Mouse (Mus musculus) retina, embryonic 14.5 days (tissue): ENCODE results near the gene Fsd1l.
"Not testable (repeated sequence)": the region's sequence is repeated elsewhere in the genome, so short reads cannot be mapped to it uniquely, and the experiment has no call there.

Source experiments
- DNase-seq: peaks from one replicate; pipeline ENCODE4 v3.0.0-alpha.2; 2015; ENCODE audit warnings: low spot score

Fsd1l gene

DNA sequence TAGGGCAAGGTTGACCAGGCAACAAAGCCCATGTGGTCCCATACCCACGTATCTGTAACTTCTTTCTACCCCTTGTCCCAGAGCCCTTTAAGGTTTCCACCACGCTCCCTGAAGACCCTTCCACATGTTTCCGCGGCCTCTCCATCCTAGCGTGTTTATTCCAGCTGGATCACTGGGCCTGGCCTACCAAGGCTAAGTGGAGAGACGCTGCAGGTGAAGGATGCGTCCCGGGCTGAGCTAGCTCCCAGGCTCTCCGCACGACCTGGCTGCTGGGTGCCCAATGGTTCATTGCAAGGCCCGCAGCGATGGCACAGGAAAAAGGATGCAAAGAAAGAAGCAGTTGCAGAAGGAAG, 332 bp upstream of the Fsd1l start:
- no peak for DNase-seq

- DNase-seq: no peak
Measured at GRCm38 (mm10) chr4:53632011-53632349, 709 bp downstream of the Fsd1l start.

DNA sequence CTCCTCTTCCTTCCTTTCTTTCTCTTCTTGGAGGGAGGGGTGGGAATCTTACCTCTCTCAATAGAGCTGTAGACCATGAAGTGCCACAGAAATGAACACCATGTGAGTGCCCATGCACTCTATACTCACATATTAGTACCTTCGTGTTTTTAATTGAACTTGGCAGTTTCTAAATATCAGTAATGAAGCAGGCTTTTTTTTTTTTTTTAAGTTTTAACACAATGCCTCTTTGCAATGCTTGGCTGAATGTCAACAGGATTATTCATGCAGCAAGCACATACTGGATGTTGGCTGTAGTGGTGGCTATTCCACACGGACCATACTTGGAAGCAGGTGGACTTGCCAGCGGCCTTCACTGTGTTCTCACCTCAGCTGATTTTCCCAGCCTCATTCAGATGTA, 4.1 kb downstream of the Fsd1l start:
- peak; percentile 57 for DNase-seq

- no peak for DNase-seq
Measured at GRCm38 (mm10) chr4:53637269-53637909, 6.1 kb downstream of the Fsd1l start.

DNA sequence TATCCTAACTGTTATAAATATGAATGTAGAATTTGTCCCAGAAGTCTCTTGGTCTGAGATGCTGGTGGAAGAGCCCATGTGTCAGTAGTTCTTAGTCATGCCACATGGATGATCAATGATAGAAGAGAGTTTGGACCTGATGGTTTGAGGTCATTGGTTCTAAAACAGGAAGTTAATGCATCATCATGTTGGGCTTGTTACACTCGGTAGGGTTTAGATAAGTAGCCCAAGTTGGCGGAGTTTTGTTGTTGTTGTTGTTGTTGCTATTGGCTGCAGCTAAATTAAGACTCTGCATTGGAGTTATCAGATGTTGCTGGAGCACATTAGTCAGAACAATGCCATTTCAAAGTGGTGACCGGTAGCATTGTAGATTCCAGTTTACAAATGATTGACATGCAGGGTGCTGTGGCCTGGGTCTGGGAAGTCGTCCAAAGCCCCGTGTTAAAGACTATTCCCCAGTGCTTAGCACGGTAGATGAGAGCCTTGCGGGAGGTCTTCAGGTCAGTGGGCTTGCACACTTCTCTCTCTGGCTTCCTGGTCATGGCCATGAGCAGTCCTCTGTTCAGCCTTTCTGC, 7.4 kb downstream of the Fsd1l start:
- no peak for DNase-seq

DNA sequence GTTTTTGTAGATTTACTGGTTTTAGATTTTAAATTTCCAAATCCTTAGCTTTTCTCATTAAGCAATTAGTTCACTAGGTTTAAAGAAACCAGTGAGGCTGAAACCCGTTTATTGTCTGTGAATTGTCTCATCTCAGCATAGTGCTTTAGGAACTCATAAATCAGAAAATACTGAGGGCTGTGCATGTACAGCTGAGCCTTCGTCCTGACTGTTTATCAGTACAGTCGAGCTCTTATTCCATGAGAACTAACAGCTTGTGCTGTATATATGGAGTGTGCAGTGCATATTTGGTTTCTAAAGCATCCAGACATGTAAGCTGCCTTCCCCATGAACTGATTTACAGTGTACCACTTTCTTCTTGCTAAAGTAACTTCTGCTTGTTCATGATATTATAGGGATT, 26.8 kb downstream of the Fsd1l start:
- DNase-seq: no peak

DNA sequence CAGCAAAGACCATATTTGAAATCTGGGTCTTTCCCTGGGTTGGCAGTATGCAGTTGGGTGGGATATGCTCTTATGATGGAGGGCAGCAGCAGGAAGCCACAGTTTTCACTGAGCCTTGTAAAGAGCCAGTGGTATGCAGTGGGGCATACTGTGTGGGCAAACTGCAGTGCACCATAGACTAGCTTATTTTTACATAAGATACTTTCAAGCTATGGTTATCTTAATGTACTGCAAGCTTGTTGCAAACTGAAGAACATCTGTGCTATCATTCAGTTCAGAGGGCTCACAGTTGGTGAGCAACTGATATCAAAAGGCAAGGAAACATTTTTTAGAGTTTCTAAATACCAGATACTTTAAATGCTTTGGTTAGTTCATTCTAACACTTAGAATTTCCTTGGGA, 29.4 kb downstream of the Fsd1l start:
- no peak for DNase-seq

- no peak for DNase-seq
Measured at GRCm38 (mm10) chr4:53682092-53682491, 50.8 kb downstream of the Fsd1l start.

DNA sequence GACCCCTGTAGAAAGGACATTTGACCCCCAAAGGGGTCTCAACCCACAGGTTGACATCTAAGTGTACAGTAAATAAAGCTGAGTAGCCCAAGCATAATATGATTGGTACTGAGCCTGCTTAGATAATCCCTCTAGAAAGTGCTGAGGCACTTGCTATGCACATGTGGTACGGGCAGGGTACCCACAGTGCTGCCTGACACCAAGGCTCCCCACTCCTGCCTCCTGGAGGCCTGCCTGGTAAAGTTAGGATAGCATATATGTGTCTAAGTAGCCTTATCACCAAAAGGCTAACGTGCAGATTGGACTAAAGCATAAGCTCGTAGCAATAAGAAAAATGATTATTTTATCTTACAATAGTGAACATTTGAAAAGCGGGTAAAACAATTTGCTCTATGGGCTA, 57.7 kb downstream of the Fsd1l start:
- DNase-seq: no peak

DNA sequence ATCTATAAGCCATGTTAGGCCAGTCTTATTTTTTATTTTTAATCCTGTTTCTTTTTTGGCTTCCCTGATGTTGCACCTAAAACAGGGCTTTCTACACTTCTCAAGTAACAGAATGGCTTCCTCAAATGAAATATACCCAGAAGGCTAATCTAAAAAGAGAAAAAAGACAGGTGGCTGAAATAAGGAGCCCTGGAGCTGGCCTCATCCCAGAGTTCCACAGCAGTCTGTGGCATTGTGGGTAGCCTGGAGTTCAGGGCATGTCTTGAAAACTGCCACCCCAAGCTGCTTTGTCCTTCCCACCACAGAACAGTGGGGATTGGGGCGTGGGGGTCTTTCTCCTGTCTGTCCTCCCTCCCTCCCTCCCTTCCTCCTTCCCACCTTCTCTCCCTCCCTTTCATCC, 60.1 kb downstream of the Fsd1l start:
- DNase-seq: no peak

DNA sequence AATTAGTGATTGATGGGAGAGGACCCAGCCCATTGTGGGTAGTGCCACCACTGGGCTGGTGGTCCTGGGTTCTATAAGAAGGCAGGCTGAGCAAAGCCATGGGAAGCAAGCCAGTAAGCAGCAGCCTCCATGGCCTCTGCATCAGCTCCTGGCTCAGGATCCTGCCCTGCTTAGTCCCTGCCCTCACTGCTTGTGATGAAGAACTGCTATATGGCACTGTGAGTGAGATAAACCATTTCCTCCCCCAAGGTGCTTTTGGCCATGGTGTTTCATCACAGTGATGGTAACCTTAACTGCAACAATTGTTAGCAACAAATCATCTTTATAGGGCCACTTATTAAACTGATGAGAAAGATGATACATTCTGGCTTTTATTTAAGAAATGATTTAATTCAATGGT, 77.9 kb downstream of the Fsd1l start:
- not testable (repeated sequence) for DNase-seq

- DNase-seq: no peak
Measured at GRCm38 (mm10) chr4:53710021-53710420, 78.8 kb downstream of the Fsd1l start.

DNA sequence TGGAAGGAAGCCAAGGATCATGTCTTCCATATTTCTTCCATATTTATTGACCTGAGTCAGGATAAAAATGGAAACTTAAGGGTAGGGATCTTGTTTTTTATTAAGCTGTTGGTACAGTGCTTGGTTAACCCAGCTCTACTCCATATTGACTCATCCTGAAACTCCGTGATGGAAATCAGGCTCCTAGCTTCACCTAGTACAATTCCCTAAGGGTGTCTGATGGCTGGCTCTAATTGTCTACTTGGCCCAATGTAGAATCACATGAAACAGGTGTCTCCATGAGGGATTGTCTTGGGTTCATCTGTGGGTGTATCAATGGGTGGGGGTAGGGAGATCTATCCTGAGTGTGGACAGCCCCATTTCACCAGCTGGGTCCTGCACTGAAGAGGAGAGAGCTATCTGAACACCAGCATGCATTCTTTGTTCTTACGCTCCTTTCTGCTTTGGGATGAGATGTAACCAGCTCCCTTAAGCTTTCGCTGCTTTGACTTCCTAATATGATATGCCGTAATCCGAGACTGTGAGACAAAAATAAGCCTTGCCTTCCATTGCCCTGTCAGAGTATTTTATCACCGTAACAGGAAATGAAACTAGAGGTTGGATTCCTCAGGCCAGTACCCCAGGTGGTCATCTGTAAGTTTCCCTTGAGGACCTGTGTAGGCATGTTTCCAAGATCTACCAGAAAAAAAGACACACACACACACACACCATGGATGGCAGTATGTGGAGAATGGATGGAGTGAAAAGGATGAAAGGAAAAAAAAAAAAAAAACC, 79.5 kb downstream of the Fsd1l start:
- no peak for DNase-seq

DNA sequence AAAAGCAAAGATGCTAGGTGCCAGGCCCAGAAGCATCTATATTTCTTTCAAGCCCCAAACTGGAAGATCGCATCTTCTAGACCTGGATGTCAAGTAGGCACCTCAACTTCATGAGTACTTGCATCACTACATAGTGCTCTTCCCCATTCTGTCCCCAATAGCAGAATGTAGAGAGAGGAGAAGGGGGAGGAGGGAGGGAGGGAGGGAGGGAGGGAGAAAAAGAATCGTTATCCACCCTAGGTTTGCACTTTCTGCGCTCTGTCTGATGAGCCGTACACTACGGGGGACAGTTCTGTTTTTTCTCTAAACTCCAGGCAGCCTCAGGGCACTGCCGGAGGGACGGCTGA, 82.4 kb downstream of the Fsd1l start, which contains the start of gene Fktn:
Gene Fktn (plus strand): TSS at position 295 of the 347 bp plus-strand sequence.
- no peak for DNase-seq

DNA sequence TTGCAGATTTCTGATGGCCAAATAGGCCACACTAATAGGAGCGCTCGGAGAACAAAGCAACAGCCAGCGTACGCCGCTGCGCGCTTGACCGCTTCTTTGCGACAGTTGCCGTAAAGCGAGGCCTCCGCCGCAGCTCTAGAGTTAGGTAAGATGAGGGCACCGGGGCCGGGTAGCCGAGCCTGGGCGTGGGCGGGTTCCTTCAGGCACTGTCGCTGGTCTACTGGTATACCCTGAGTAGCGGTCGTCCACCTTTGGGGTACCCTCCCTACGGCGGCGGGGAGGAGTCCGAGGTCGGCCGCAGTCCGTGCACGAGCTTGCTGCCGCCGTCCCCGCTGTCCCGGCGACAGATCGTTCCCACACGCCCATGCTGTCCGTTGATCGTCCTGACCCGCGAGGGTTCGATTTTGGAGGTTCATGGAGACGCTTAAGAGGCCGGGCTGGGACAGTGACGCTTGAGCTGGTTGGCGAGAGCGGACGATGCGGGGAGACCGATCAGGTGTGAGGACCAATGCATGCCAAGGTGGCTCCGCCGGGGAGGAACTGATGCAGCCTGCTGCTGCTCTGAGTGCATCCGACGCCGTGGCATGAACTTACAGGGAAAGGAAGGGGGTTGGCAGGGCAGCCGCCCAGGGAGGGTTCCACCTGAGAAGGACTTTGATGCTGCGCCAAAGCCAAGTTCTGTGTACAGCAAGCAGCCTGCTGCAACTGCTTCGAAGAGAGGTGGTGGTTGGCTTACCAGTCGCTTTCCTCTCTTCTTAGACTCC, 83.0 kb downstream of the Fsd1l start:
- DNase-seq: peak; percentile 97

DNA sequence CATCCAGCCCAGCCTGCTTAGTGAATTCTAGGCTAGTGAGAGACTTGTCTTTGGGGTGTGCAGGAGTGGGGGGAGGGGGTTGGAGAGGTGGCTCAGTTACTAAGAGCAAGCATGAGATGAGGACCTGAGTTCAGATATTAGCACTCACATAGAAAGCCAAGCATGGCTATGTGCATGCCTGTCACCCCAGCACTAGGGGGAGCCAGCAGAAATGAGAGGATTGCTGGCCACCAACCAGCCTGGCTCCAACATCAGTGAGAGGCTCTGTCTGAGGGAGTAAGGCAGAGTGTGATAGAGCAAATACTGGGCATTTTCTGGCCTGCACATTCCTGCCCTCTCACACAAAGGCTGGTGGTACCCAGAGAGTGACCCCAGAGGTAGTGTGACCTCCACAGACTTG, 84.7 kb downstream of the Fsd1l start:
- DNase-seq: no peak

DNA sequence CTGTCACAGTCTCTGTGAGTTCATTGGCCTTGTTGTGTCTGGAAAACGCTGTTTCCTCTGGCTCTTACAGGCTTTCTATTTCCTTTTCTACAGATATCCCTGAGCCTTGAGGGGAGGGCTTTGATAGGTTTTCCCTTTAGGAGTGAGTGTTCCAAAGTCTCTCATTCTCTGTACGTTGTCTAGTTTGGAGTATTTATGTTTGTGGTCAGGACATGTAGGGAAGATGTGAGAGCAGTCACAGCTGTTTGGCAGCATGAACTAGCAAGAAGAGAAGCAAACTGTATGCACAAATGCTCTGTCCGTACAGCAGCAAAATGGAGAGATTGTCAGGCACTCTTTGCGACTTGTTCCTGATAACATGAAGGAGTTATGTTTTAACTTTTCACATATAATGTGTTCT, 86.3 kb downstream of the Fsd1l start:
- DNase-seq: no peak

GRCm38 (mm10) chr4:53718261-53718660, 87.0 kb downstream of the Fsd1l start:
- DNase-seq: no peak

GRCm38 (mm10) chr4:53722506-53722905, 91.2 kb downstream of the Fsd1l start:
- peak; percentile 30 for DNase-seq

GRCm38 (mm10) chr4:53726100-53726499, 94.8 kb downstream of the Fsd1l start:
- not testable (repeated sequence) for DNase-seq

DNA sequence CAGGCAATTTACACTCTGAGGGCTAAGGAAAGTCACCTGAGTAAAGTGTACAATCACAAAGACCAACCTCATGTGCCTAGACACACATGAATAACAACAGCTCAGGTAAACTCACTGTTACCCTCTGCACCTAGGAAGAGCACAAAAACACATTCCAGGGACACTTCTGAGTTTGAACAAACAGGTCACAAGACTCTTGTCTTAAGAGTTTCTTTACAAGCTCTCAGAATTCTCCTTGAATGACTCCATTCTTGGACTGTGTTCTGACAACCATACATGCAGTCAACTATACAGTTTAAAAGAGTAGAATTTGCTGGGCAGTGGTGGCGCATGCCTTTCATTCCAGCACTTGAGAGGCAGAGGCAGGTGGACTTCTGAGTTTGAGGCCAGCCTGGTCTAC, 96.8 kb downstream of the Fsd1l start:
- DNase-seq: no peak

DNA sequence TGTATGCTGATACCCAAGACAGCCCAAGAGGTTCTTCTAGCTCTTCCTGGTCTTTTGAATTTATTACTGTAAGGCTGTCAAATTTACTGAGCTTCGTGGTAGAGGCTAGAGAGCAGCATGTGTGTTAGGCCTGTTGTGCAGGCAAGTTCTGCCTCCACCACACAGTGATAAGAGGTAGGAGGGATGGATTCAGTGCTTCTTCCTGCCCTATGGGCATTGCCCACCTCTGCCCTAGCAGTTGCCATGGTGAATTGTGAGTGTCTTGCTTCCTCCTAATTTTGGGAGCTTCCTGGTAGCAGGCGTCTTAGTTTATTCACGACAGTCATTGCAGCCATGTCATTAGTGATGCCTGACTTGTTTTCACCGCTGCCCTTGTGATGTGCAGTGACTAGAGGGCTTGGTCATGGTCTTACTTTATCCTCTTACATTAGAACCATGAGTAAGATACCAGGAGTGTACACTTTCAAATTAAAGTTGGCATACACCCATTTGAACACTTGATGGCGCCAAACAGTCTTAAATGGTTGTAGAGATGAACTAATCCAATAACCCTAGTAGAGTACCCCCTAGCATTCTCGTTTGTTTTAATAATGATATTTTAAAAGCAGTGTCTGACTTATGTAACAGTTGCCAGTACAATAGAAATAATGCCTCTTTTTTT, 107.8 kb downstream of the Fsd1l start:
- DNase-seq: peak; percentile 85
